Mouse (Mus musculus) embryonic facial prominence, embryonic 15.5 days (tissue): ENCODE measurements around the gene Gm21974. TPM values are rescaled to one million over a fixed set of nuclear protein-coding genes. Genes with fewer than 3 reads are reported as not detected.
"Not testable (repeated sequence)": the region's sequence is repeated elsewhere in the genome, so short reads cannot be mapped to it uniquely, and the experiment has no call there.

Source experiments
- ATAC-seq: fragments of 200-750 bp; cut with Nextera tagmentation; 2 replicates; pipeline ENCODE4 v1.8.0; 2017; ENCODE audit warnings: low read depth, moderate TSS enrichment; ENCODE audit not compliant: insufficient number of reproducible peaks, low FRiP score, low TSS enrichment
- H3K27ac ChIP-seq: fragments of 300-500 bp; sonication (generic); replicated peaks from 2 replicates; pipeline ENCODE4 v1.5.1; 2015; ENCODE audit warnings: mild to moderate bottlenecking, inconsistent platforms
- H3K27me3 ChIP-seq: fragments of 300-500 bp; sonication (generic); 2 replicates; pipeline ENCODE4 v1.6.1; 2015; ENCODE audit warnings: inconsistent platforms
- H3K36me3 ChIP-seq: fragments of 300-500 bp; sonication (generic); 2 replicates; pipeline ENCODE4 v1.6.1; 2015; ENCODE audit warnings: mild to moderate bottlenecking, inconsistent platforms
- H3K4me1 ChIP-seq: fragments of 300-500 bp; sonication (generic); 2 replicates; pipeline ENCODE4 v1.6.1; 2015; ENCODE audit warnings: inconsistent platforms
- H3K4me2 ChIP-seq: fragments of 300-500 bp; sonication (generic); replicated peaks from 2 replicates; pipeline ENCODE4 v1.6.1; 2015; ENCODE audit warnings: mild to moderate bottlenecking, inconsistent platforms
- H3K4me3 ChIP-seq: fragments of 300-500 bp; sonication (generic); replicated peaks from 2 replicates; pipeline ENCODE4 v1.5.1; 2015; ENCODE audit warnings: mild to moderate bottlenecking, inconsistent platforms
- H3K9ac ChIP-seq: fragments of 300-500 bp; sonication (generic); 2 replicates; pipeline ENCODE4 v1.6.1; 2015; ENCODE audit warnings: inconsistent platforms
- H3K9me3 ChIP-seq: fragments of 300-500 bp; sonication (generic); replicated peaks from 2 replicates; pipeline ENCODE4 v1.6.1; 2016; ENCODE audit warnings: inconsistent platforms
- WGBS: fragments of 180-500 bp; shearing (Covaris S2); methylation state at CpG from one replicate; pipeline ENCODE4 v1.1.7; 2015; 5-methylcytosine and 5-hydroxymethylcytosine counted together
- polyA plus RNA-seq: library from polyadenylated mRNA; unstranded; fragments of >200 nt; fragmentation: Nextera tagmentation; extraction: Ambion mirVana; gene quantifications from 2 replicates; pipeline ENCODE4 v1.2.1, GENCODE M21; 2015

Gm21974 gene
- polyA plus RNA-seq, 1 experiment from 2014 or later, result not detected

GRCm38 (mm10) chr7:127895891-127896290 is 637 bp upstream of the Gm21974 start:
- H3K4me1 ChIP-seq, result peaks cover 14% of the 10 kb centered on the region
- H3K9ac ChIP-seq, H3K27me3 ChIP-seq, H3K36me3 ChIP-seq, H3K9me3 ChIP-seq: not testable (repeated sequence)
- peak overlapping the region; percentile 77 for H3K4me2 ChIP-seq
- ATAC-seq, result peak; percentile 21; the same call in 1 of the 2 replicates
- WGBS, result 64% methylated on average over 7 of the region's 7 CpGs
- peak overlapping the region; percentile 85; the same call in 1 of the 2 replicates for H3K27ac ChIP-seq
- peak overlapping the region; percentile 69 for H3K4me3 ChIP-seq

- H3K4me1 ChIP-seq, result peaks cover 14% of the 10 kb centered on the region
- H3K9ac ChIP-seq, result peak overlapping the region; percentile 63
- H3K4me2 ChIP-seq, result peak overlapping the region; percentile 77
- H3K9me3 ChIP-seq, result no peaks in the 10 kb centered on the region
- H3K4me3 ChIP-seq, result peak overlapping the region; percentile 69
- WGBS, result 64% methylated on average over 5 of the region's 5 CpGs
- no peaks in the 10 kb centered on the region for H3K27me3 ChIP-seq
- H3K27ac ChIP-seq, result peak overlapping the region; percentile 85; the same call in 1 of the 2 replicates
- peaks cover 15% of the 10 kb centered on the region; the same call in 1 of the 2 replicates for H3K36me3 ChIP-seq
- ATAC-seq, result no peak
Observed at GRCm38 (mm10) chr7:127894480-127894879, 774 bp downstream of the Gm21974 start.

GRCm38 (mm10) chr7:127890798-127891197 is 4.5 kb downstream of the Gm21974 start, which contains the start of gene Prss53:
Gene Prss53, minus strand, starts transcription at chr7:127890970.
- 25% methylated on average over 4 of the region's 4 CpGs for whole genome bisulfite sequencing
- Histone ChIP-seq H3K9ac (no peak within 1 kb of the TSS), H3K36me3 (peaks cover 51% of the 10 kb centered on the region), H3K27me3 (no peaks in the 10 kb centered on the region), H3K4me1 (peaks cover 21% of the 10 kb centered on the region), H3K4me3 (no peak within 1 kb of the TSS), H3K9me3 (no peaks in the 10 kb centered on the region), H3K4me2 (no peak within 1 kb of the TSS), H3K27ac (0 out of 2 replicates have a peak within 1 kb of the TSS, but pooled peaks have one; percentile 17)
- ATAC-seq, result no peak

- ATAC-seq, result no peak
- peaks cover 23% of the 10 kb centered on the region for H3K4me1 ChIP-seq
- H3K4me2 ChIP-seq, result no peak overlapping the region
- peaks cover 69% of the 10 kb centered on the region for H3K36me3 ChIP-seq
- no peaks in the 10 kb centered on the region for H3K27me3 ChIP-seq
- H3K9ac ChIP-seq, result no peak overlapping the region
- H3K9me3 ChIP-seq, result no peaks in the 10 kb centered on the region
- no peak overlapping the region for H3K4me3 ChIP-seq
- no peak overlapping the region for H3K27ac ChIP-seq
- 74% methylated on average over 3 of the region's 3 CpGs for WGBS
Observed at GRCm38 (mm10) chr7:127888821-127889220, 6.4 kb downstream of the Gm21974 start.

GRCm38 (mm10) chr7:127887781-127888180 is 7.5 kb downstream of the Gm21974 start:
- Histone ChIP-seq H3K4me2 (no peak overlapping the region), H3K4me3 (no peak overlapping the region), H3K27me3 (no peaks in the 10 kb centered on the region), H3K9ac (no peak overlapping the region), H3K27ac (no peak overlapping the region), H3K4me1 (peaks cover 31% of the 10 kb centered on the region), H3K9me3 (no peaks in the 10 kb centered on the region), H3K36me3 (peaks cover 72% of the 10 kb centered on the region)
- 71% methylated on average over 3 of the region's 3 CpGs for WGBS
- no peak for ATAC-seq

- Histone ChIP-seq H3K9me3 (no peaks in the 10 kb centered on the region), H3K27ac (no peak overlapping the region), H3K36me3 (peaks cover 78% of the 10 kb centered on the region), H3K4me2 (0 out of 2 replicates have a peak overlapping the region, but pooled peaks have one; percentile 6), H3K9ac (no peak overlapping the region; the same call in 1 of the 2 replicates), H3K4me3 (no peak overlapping the region), H3K4me1 (peaks cover 37% of the 10 kb centered on the region), H3K27me3 (no peaks in the 10 kb centered on the region)
- no peak for ATAC-seq
- 77% methylated on average over 8 of the region's 8 CpGs for WGBS
Observed at GRCm38 (mm10) chr7:127887191-127887590, 8.1 kb downstream of the Gm21974 start.

- H3K27ac ChIP-seq, result peak overlapping the region; percentile 6; the same call in 1 of the 2 replicates
- H3K27me3 ChIP-seq, result no peaks in the 10 kb centered on the region
- H3K9me3 ChIP-seq, result no peaks in the 10 kb centered on the region
- 87% methylated on average over 6 of the region's 6 CpGs for WGBS
- H3K4me2 ChIP-seq, result 0 out of 2 replicates have a peak overlapping the region, but pooled peaks have one; percentile 6
- H3K9ac ChIP-seq, result no peak overlapping the region
- peaks cover 84% of the 10 kb centered on the region for H3K36me3 ChIP-seq
- ATAC-seq, result no peak
- peaks cover 37% of the 10 kb centered on the region for H3K4me1 ChIP-seq
- H3K4me3 ChIP-seq, result no peak overlapping the region
Observed at GRCm38 (mm10) chr7:127886551-127886950, 8.7 kb downstream of the Gm21974 start.

- H3K4me3 ChIP-seq, result no peak overlapping the region
- H3K27me3 ChIP-seq, result no peaks in the 10 kb centered on the region
- peak overlapping the region; percentile 6; the same call in 1 of the 2 replicates for H3K27ac ChIP-seq
- H3K36me3 ChIP-seq, result peaks cover 90% of the 10 kb centered on the region
- H3K9ac ChIP-seq, result no peak overlapping the region
- no peak for ATAC-seq
- H3K4me1 ChIP-seq, result peaks cover 37% of the 10 kb centered on the region
- WGBS, result 35% methylated on average over 6 of the region's 6 CpGs
- no peak overlapping the region for H3K4me2 ChIP-seq
- H3K9me3 ChIP-seq, result no peaks in the 10 kb centered on the region
Observed at GRCm38 (mm10) chr7:127885951-127886350, 9.3 kb downstream of the Gm21974 start.

- 84% methylated on average over 12 of the region's 12 CpGs for WGBS
- no peak for ATAC-seq
- Histone ChIP-seq H3K4me3 (no peak overlapping the region), H3K36me3 (peaks cover 76% of the 10 kb centered on the region), H3K4me2 (no peak overlapping the region), H3K27ac (no peak overlapping the region), H3K4me1 (peaks cover 38% of the 10 kb centered on the region), H3K27me3 (no peaks in the 10 kb centered on the region), H3K9ac (no peak overlapping the region), H3K9me3 (no peaks in the 10 kb centered on the region)
Observed at GRCm38 (mm10) chr7:127880431-127880830, 14.8 kb downstream of the Gm21974 start.

- peaks cover 38% of the 10 kb centered on the region for H3K4me1 ChIP-seq
- peaks cover 65% of the 10 kb centered on the region for H3K36me3 ChIP-seq
- H3K27ac ChIP-seq, result no peak overlapping the region
- H3K27me3 ChIP-seq, result no peaks in the 10 kb centered on the region
- H3K4me2 ChIP-seq, result no peak overlapping the region
- H3K4me3 ChIP-seq, result no peak overlapping the region
- no peak overlapping the region for H3K9ac ChIP-seq
- ATAC-seq, result no peak
- no peaks in the 10 kb centered on the region for H3K9me3 ChIP-seq
- 94% methylated on average over 9 of the region's 9 CpGs for WGBS
Observed at GRCm38 (mm10) chr7:127879301-127879700, 16.0 kb downstream of the Gm21974 start.

GRCm38 (mm10) chr7:127876467-127877348 is 18.5 kb downstream of the Gm21974 start, which contains the start of gene Zfp668:
Gene Zfp668, minus strand, starts transcription at chr7:127876828.
- H3K9ac ChIP-seq, result peak within 1 kb of the TSS; percentile 93
- no peaks in the 10 kb centered on the region for H3K27me3 ChIP-seq
- H3K36me3 ChIP-seq, result peaks cover 46% of the 10 kb centered on the region
- peak within 1 kb of the TSS; percentile 82 for H3K4me3 ChIP-seq
- WGBS, result under 1% methylated on average over 60 of the region's 60 CpGs
- H3K9me3 ChIP-seq, result no peaks in the 10 kb centered on the region
- peaks cover 23% of the 10 kb centered on the region for H3K4me1 ChIP-seq
- peak within 1 kb of the TSS; percentile 76 for H3K4me2 ChIP-seq
- peak within 1 kb of the TSS; percentile 99 for H3K27ac ChIP-seq
- ATAC-seq, result peak; percentile 64
